Mouse (Mus musculus) heart, postnatal 0 days (tissue): ENCODE measurements around the gene Speer4e. TPM values are rescaled to one million over a fixed set of nuclear protein-coding genes. Genes with fewer than 3 reads are reported as not detected.
"Not testable (repeated sequence)": the region's sequence is repeated elsewhere in the genome, so short reads cannot be mapped to it uniquely, and the experiment has no call there.

ENCODE experiments used
- ATAC-seq: fragments of 200-750 bp; cut with Nextera tagmentation; 2 replicates; pipeline ENCODE4 v1.8.0; 2017; ENCODE audit warnings: low read depth, moderate number of reproducible peaks, moderate library complexity; ENCODE audit not compliant: insufficient read depth
- DNase-seq: peaks from one replicate; pipeline ENCODE4 v3.0.0-alpha.2; 2016; ENCODE audit warnings: low spot score
- H3K27ac ChIP-seq: fragments of 300-500 bp; sonication (generic); 2 replicates; pipeline ENCODE4 v1.5.1; 2014; ENCODE audit warnings: low read depth, mild to moderate bottlenecking
- H3K27me3 ChIP-seq: fragments of 300-500 bp; sonication (generic); 2 replicates; pipeline ENCODE4 v1.6.1; 2014; ENCODE audit warnings: low read length, mixed read lengths; ENCODE audit not compliant: control insufficient read depth, insufficient read depth
- H3K36me3 ChIP-seq: fragments of 300-500 bp; sonication (generic); replicated peaks from 2 replicates; pipeline ENCODE4 v1.6.1; 2014; ENCODE audit warnings: low read length, mixed read lengths; ENCODE audit not compliant: control insufficient read depth, insufficient read depth
- H3K4me1 ChIP-seq: fragments of 300-500 bp; sonication (generic); 2 replicates; pipeline ENCODE4 v1.6.1; 2014; ENCODE audit warnings: antibody characterized with exemption; ENCODE audit not compliant: control insufficient read depth, insufficient read depth
- H3K4me2 ChIP-seq: fragments of 300-500 bp; sonication (generic); 2 replicates; pipeline ENCODE4 v1.6.1; 2014; ENCODE audit warnings: low read depth, mild to moderate bottlenecking, low read length, moderate library complexity
- H3K4me3 ChIP-seq: fragments of 300-500 bp; sonication (generic); 2 replicates; pipeline ENCODE4 v1.5.1; 2014; ENCODE audit warnings: low read depth, low read length
- H3K9ac ChIP-seq: fragments of 300-500 bp; sonication (generic); replicated peaks from 2 replicates; pipeline ENCODE4 v1.6.1; 2014; ENCODE audit warnings: low read depth, low read length, mixed read lengths
- H3K9me3 ChIP-seq: fragments of 300-500 bp; sonication (generic); replicated peaks from 2 replicates; pipeline ENCODE4 v1.6.1; 2016; ENCODE audit warnings: low read length; ENCODE audit not compliant: control insufficient read depth
- WGBS: fragments of 180-500 bp; shearing (Covaris S2); extraction: QIAGEN DNeasy Blood & Tissue Kit; methylation state at CpG from one replicate; pipeline ENCODE4 v1.1.7; 2014; 5-methylcytosine and 5-hydroxymethylcytosine counted together
- polyA plus RNA-seq: library from polyadenylated mRNA; unstranded; fragments of >200 nt; fragmentation: Nextera tagmentation; extraction: Ambion mirVana; gene quantifications from 2 replicates; pipeline ENCODE4 v1.2.1, GENCODE M21; 2015
- total RNA-seq: library from RNA; depleted of rRNA; stranded (reverse); fragments of >200 nt; gene quantifications from 2 replicates; pipeline ENCODE4 v1.2.3, GENCODE M21; 2014; ENCODE audit warnings: low replicate concordance; rRNA removed

Gene Speer4e
- total RNA-seq (not detected in 2 replicates), polyA plus RNA-seq (not detected in 2 replicates)

DNA sequence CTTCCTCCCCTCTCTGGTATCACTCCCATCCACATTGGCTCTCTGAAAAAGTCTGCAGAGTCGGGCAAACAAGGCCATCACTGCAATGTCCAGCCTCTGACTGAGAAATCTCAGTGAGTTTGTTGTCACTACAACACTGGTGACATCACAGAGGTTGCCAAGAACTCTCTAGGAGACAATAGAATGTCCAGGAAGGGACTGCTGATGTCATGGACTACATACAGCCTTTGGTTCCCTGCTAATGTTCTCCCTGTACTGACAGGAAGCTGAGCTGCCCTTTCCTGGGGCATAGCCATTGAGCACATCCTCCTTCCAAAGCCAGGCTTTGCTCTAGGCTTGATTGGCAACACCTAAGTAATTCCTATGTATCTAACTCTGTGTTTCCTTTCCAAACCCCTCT is at the start of gene Speer4e:
TSS of gene Speer4e (minus strand) at position 101 of the 400 bp plus-strand sequence.
- not testable (repeated sequence) for H3K4me1 ChIP-seq, H3K9ac ChIP-seq, H3K4me3 ChIP-seq, H3K27ac ChIP-seq, H3K9me3 ChIP-seq, ATAC-seq, H3K4me2 ChIP-seq, H3K27me3 ChIP-seq, DNase-seq, H3K36me3 ChIP-seq
- 28% methylated on average over 1 of the region's 1 CpGs for WGBS

DNA sequence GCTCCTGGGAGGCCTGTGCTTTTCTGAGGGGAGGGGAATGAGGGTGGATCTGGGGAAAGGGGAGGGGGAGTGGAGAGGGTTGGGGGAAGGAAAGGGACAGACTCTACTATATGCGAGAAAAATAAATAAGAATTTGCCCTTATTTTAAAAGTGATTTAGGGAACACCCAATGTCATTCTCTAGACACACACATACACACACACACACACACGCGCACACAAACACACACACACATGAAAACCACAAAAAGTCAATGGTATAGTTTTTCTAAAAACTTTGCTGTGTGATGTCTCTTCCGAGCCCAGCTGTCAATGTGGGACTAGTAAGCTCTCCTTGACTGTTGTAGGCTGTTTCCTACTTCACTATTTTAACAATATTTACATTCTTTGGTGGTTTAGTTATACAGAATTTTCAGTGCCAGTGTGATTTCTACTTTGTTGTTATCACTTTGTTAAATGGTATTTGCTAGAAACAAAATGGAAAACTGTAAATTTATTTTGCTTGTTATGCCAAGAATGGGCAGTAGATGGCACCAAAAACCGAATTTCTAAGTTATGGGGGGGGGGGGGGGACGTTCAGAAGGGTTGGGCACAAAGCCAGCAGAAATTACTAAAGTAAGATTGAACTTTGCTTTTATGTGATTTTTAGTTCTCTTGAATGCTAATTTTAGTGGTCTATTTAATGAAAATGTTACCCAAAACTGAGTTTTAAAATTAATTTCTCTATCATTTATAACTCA is 48.6 kb upstream of the Speer4e start:
- not testable (repeated sequence) for H3K27me3 ChIP-seq, DNase-seq, ATAC-seq, H3K4me2 ChIP-seq, H3K4me1 ChIP-seq, H3K9ac ChIP-seq, H3K36me3 ChIP-seq, H3K27ac ChIP-seq, H3K9me3 ChIP-seq, H3K4me3 ChIP-seq
- 36% methylated on average over 5 of the region's 6 CpGs for WGBS

DNA sequence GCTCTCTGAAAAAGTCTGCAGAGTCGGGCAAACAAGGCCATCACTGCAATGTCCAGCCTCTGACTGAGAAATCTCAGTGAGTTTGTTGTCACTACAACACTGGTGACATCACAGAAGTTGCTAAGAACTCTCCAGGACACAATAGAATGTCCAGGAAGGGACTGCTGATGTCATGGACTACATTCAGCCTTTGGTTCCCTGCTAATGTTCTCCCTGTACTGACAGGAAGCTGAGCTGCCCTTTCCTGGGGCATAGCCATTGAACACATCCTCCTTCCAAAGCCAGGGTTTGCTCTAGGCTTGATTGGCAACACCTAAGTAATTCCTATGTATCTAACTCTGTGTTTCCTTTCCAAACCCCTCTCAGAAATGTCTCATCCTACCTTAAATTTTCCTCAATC is 40.6 kb upstream of the Speer4e start, which contains the start of gene Gm10354:
TSS of gene Gm10354 (minus strand) at position 101 of the 400 bp plus-strand sequence.
- not testable (repeated sequence) for ATAC-seq, DNase-seq, H3K27me3 ChIP-seq, H3K9ac ChIP-seq, H3K4me2 ChIP-seq, H3K36me3 ChIP-seq, H3K9me3 ChIP-seq, H3K4me1 ChIP-seq, H3K4me3 ChIP-seq, H3K27ac ChIP-seq
- no CpG with 5 or more reads among the region's 1 CpGs for WGBS

DNA sequence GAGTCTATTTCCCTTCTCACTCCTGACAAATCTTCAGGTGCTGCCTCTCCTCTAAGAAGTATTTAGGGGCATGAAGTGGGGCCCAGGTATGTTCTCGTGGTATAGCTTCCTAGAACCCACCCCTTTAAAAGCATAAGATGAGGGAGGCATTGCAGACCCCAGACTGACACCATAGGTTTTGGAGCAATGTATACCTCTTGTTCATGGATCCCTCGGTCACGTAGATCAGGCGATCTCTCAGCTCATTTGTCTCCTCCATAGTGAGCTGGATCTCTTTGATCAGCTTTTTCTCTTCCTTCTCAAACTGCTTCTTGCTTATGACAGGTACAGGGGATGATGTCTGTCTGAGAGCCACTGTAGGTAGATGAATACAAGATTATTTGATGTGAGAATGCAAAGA is 39.1 kb upstream of the Speer4e start:
- not testable (repeated sequence) for H3K9ac ChIP-seq, H3K36me3 ChIP-seq, H3K4me3 ChIP-seq, H3K9me3 ChIP-seq, H3K4me2 ChIP-seq, ATAC-seq, H3K27ac ChIP-seq, H3K27me3 ChIP-seq, H3K4me1 ChIP-seq, DNase-seq
- WGBS, result 62% methylated on average over 4 of the region's 4 CpGs

DNA sequence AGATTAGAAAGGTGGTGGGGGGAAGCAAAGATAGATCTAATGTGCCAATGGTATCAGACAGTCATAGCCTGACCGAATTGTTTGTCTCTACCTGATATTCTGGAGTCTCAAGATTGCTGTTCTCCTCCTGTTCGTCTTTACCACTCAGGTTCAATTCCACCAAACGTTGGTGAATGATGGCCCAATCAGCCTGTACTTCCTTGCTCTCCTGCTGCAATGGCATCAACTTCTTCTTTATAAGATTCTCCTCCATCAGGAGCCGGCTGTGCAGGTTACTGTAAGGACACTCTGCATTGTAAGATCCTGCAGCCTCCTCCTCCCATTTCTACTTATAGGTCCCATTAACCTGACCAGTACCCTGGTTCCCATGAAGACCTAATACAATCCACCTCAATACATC is 37.1 kb upstream of the Speer4e start:
- not testable (repeated sequence) for H3K27me3 ChIP-seq, H3K36me3 ChIP-seq, H3K27ac ChIP-seq, DNase-seq, H3K4me1 ChIP-seq, H3K4me3 ChIP-seq, H3K9ac ChIP-seq, H3K4me2 ChIP-seq, ATAC-seq
- peaks cover 13% of the 10 kb centered on the region for H3K9me3 ChIP-seq
- 55% methylated on average over 3 of the region's 4 CpGs for WGBS

DNA sequence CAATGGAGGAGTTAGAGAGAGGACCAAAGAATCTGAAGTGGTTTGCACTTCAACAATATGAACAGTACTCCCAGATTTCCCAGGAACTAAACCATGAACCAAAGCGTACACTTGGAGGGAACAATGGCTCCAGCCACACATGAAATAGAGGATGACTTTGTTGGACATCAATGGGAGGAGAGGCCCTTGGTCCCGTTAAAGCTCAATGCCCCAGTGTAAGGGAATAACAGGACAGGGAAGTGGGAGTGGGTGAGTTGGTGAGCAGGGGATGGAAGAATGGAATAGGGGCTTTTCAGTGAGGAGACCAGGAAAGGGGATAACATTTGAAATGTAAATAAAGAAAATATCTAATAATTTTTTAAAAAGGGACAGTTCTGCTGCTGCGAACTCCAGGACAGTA is 34.6 kb upstream of the Speer4e start:
- not testable (repeated sequence) for H3K4me3 ChIP-seq, ATAC-seq, H3K4me2 ChIP-seq, H3K27ac ChIP-seq, H3K36me3 ChIP-seq, DNase-seq, H3K4me1 ChIP-seq, H3K9ac ChIP-seq, H3K27me3 ChIP-seq
- 64% methylated on average over 3 of the region's 3 CpGs for WGBS
- peaks cover 11% of the 10 kb centered on the region for H3K9me3 ChIP-seq

DNA sequence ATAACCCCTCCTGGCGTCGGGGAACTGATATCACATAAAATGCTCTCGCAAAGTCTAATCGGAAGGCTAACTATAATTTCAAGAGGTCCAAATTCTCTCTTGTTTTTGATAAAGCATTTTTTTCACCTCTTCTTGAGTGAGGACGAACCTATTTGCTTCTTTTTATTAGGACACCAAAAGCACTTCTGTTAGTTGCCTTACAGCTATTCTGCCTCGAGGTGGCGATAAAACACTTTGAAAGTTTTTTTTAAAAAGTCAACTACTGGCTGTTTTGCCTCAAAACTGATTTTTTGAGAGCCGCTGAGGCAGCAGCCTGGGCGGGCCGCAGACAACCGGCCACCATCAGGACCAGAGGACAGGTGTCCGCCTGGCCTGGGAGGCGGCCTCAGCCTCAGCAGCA is 25.6 kb upstream of the Speer4e start:
- DNase-seq, ATAC-seq: not testable (repeated sequence)
- 69% methylated on average over 13 of the region's 13 CpGs for WGBS

DNA sequence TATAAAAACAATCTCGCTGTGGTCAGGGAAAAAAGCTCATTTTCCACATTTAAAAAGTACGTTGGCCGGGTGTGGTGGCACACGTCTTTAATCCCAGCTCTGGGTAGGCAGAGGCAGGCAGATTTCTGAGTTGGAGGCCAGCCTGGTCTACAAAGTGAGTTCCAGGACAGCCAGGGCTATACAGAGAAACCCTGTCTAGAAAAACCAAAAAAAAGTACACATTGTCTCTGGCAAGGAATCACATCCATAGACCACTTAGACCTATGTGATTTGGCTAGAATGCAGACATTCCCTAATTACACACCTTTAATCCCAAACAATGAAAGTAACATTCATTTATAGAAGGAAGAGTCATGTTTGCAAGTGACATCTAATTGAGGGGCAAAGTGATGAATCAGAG is 23.3 kb upstream of the Speer4e start:
- H3K27me3 ChIP-seq, H3K4me2 ChIP-seq, DNase-seq, H3K9ac ChIP-seq, H3K4me3 ChIP-seq, H3K4me1 ChIP-seq, H3K36me3 ChIP-seq, H3K27ac ChIP-seq, ATAC-seq: not testable (repeated sequence)
- WGBS, result 68% methylated on average over 4 of the region's 4 CpGs
- peaks cover 22% of the 10 kb centered on the region for H3K9me3 ChIP-seq

More for the DNA sequence above, 25.6 kb upstream of the Speer4e start:
- not testable (repeated sequence) for H3K4me2 ChIP-seq, H3K4me1 ChIP-seq, H3K9ac ChIP-seq, H3K27ac ChIP-seq, H3K27me3 ChIP-seq, H3K4me3 ChIP-seq, H3K36me3 ChIP-seq
- H3K9me3 ChIP-seq, result peaks cover 18% of the 10 kb centered on the region
